Mouse (Mus musculus): ENCODE data around the gene Mcf2l. TPM values are rescaled to one million over a fixed set of nuclear protein-coding genes. Genes with fewer than 3 reads are reported as not detected.

Mcf2l gene
- total RNA-seq, 2 experiments from 2014 or later: 16.2 to 19.5 TPM

DNA sequence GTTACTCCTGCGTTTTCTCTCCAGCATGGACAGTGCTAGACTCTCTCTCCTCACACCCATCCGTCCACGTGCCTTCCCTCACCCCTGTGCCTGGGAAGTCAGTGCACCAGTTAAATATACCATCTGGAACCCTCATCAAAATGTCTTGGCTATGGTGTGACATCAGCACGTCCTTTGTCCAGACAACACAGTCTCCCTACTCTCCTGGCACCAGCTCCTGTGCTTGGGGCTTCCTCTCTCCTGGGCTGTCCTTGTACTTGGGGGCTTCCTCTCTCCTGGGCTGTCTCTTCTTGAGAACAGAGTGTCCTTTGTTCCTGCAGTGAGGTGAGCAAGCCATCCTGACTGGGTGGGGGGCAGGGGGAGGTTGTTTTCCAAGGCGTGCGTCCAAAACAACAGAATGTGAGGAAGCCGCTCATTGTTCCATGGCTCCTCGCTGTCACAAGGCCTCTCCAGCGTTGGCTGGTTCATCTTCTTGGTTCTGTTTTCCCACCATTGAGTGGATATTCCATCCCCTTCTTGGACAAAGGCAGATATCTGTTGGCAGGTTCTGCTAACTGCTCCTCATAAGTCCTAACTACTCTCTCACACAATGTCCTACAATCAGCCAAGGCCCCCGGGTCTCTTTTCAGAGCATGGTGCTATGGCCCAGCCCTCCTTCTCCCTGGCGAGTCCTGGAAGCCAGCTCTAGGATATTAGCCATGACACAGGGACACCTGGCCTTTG lies 32.2 kb downstream of the Mcf2l start:
- no peak for ATAC-seq (replicated peaks; ENCODE audit: poor library complexity, severe bottlenecking)

DNA sequence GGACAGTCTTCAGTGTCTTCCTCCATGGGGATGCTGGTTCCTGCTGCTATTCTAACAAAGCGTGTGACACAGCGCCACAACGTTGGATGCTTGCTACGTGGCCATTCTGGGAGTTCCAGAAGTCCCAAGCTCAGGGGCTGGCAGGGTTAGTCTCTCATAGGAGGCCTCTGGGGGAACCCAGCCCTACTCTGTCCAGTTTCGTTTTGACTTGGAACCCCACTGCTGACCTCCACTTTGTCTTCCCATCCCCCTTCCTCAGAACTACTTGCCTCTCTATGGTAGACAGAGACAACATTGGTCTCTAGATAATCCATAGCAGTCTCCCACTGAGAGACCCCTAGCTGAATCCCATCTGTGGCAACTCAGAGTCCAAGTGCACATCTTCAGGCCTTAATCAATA lies 33.0 kb downstream of the Mcf2l start:
- ATAC-seq (replicated peaks; ENCODE audit: poor library complexity, severe bottlenecking): no peak

DNA sequence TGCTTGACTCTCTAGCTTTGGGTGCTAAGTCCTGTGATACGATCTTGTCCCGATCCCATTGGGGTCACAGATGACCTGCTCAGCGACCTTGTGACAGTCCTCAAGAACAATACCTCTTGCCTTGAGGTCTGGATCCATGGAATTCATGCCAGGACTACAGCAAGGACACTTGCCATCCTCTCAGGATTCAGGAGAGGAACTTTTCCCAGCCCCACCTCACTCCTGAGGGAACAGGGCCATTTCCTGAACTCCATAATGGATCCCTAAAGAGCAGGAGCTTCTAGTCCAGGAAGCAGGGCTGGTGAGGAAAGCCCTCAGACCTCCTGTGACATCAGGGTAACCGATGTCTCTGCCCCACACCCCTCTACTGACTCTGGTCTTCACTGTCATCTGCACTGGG lies 34.1 kb downstream of the Mcf2l start:
- no peak for ATAC-seq (replicated peaks; ENCODE audit: poor library complexity, severe bottlenecking)

GRCm38 (mm10) chr8:12912011-12912410 lies 38.4 kb downstream of the Mcf2l start:
- ATAC-seq (replicated peaks; ENCODE audit: poor library complexity, severe bottlenecking): no peak

DNA sequence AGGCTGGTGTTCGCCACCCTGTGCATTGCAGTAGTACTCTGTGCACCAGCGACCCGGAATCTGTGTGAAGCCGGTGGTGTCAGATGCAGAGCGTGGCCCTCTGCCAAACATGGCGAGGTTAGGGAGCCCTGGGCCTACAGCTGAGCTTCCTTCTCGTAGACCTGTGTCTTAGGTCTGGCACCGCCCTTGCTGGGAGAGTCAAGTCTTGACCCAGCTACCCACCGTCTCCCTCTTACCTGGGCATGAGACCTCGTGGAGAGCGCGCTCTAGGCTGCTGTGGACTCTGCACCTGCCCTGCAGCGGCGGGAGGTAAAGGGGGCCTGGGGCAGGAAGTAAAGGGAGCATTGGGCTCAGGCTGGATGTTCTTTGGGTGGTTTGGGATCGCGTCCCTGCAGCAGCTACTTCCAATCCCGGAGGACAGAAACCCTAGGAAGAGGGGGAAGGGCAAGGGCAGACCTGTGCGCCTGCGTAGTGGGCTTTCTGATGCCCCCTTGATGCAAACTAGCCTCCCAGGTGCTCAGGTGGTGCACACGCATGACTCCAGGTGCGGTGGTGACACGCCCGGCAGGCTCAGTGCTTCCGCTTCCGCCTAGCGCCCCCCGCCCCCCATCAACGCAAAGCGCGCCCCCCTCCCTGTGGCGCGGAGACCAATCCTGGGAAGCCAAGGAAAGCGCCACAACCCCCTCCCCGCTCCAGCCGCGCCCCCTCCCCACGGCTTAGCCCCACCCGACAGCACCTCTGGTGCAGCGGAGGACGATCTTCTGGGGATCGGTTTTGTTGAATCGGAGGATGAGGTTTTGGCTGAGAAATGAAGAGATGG lies 41.8 kb downstream of the Mcf2l start:
- ATAC-seq (replicated peaks; ENCODE audit: poor library complexity, severe bottlenecking): no peak

- no peak for ATAC-seq (replicated peaks; ENCODE audit: poor library complexity, severe bottlenecking)
Measured at GRCm38 (mm10) chr8:12916156-12916900, 42.7 kb downstream of the Mcf2l start.

DNA sequence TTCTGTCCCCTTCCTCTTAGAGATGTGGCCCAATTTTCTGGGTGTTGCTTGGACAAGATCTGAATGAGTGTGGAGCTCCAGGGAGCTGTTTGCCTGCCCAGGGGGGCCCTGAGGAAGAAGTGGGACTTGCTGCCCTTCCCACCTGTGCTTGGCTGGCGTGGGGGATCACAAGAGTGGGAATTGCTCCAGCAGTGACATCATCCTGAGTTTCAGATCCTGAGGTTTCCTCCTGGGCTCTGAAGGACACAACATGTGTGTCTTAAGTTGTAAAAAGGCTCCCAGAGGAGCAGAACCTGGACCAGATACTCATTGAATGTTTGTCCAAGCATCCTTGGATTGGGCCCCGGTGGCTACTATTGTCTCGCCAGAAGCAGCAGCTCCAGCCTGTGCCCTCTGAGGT lies 43.4 kb downstream of the Mcf2l start:
- ATAC-seq (replicated peaks; ENCODE audit: poor library complexity, severe bottlenecking): no peak

GRCm38 (mm10) chr8:12917831-12918230 lies 44.2 kb downstream of the Mcf2l start:
- no peak for ATAC-seq (replicated peaks; ENCODE audit: poor library complexity, severe bottlenecking)

DNA sequence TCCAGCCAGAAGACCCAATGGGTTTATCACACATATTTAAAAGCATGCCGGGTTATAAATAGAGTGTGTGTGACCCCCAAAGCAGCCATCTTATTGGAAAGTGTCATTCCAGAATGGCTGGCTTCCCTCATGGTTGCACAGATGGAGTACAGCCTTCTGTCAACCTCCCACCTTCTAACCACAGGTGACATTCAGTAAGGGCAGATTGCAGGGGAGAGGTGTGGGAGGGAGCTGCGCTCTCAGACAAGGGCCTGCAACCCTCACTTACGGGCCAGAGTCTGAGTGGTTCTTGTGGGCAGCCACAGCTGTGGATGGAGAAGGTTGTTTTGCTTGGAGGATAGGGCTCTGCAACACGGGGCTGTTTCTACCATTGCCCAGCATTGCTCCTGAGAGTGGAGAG lies 47.0 kb downstream of the Mcf2l start:
- no peak for ATAC-seq (replicated peaks; ENCODE audit: poor library complexity, severe bottlenecking)

GRCm38 (mm10) chr8:12925051-12925450 lies 51.4 kb downstream of the Mcf2l start:
- ATAC-seq (replicated peaks; ENCODE audit: poor library complexity, severe bottlenecking): no peak

- no peak for ATAC-seq (replicated peaks; ENCODE audit: poor library complexity, severe bottlenecking)
Measured at GRCm38 (mm10) chr8:12925941-12926381, 52.4 kb downstream of the Mcf2l start.

DNA sequence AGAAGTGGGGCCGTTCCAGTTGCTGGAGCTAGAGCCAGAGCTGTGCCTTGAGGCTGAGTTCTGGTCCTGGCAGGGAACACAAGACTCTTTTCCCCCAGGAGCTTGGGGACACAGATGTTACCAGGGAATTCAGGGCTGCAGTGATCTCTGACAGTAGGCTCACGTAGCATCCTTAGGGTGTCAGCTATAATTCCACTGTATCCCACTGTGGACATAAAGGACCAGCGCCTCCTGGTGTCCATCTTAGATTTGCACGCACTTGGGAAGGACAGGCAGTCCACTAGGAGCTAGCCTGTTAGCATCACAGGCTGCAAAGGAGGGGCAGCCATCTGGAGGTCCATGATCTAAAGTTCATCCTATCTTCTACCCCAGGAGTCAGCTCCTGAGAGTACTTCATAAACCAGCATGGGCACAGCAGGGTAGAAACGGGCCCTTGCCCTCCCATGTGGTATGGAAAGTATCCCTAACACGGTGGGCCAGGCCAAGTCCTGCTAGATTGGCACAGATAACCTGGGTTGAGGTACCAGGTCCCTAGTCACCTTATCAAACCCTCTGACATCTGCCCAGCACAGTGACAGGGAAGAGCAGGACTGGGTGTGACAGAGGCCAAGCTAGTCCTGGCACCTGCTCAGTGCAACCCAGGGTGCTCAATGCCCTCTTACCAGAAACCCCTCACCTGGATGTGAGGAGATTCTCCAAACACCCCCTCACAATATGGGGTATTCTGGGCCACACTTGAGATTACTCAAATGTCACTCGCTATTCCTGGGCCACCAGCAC lies 53.8 kb downstream of the Mcf2l start:
- peak; percentile 49 for ATAC-seq (replicated peaks; ENCODE audit: poor library complexity, severe bottlenecking)

DNA sequence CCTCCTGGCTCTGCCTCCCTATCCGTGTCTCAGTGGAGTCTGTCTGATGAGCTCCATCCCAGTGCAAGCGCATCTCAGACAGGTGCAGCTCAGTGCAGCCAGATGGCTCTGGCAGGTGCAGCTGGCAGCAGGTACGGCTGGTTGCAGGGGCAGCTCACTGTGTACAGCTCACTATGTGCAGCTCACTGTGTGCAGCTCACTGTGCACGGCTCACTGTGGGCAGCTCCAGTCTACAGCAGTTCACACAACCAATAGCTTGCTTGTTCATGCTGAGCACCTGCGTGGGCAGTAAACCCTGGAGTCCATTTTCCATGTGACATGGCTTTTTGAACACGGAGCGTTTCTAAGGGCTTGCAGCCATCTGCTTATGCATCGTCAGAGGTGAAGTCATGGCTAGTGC lies 54.4 kb downstream of the Mcf2l start:
- no peak for ATAC-seq (replicated peaks; ENCODE audit: poor library complexity, severe bottlenecking)

DNA sequence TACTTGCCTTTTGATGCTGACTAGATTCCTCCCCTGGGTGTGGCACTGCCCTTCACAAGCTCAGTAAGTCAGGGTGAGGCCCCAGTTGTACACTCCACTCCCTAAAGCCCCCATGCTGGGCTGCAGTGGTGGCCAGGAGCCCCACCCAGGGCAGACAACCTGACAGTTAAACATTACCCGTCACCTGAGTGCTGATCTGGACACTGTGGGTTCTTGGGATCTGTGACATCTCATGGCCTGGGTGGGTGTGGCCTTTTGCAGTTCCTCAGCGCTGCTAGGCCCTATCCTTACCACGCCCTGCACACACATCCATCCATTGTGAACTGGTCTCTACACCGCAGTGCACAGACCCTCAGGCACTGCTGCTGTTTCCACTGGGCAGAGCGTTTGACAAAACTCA lies 55.3 kb downstream of the Mcf2l start:
- ATAC-seq (replicated peaks; ENCODE audit: poor library complexity, severe bottlenecking): no peak

GRCm38 (mm10) chr8:12930290-12930689 lies 56.7 kb downstream of the Mcf2l start:
- no peak for ATAC-seq (replicated peaks; ENCODE audit: poor library complexity, severe bottlenecking)

- peak; percentile 58 for ATAC-seq (replicated peaks; ENCODE audit: poor library complexity, severe bottlenecking)
Measured at GRCm38 (mm10) chr8:12931426-12931825, 57.8 kb downstream of the Mcf2l start.

DNA sequence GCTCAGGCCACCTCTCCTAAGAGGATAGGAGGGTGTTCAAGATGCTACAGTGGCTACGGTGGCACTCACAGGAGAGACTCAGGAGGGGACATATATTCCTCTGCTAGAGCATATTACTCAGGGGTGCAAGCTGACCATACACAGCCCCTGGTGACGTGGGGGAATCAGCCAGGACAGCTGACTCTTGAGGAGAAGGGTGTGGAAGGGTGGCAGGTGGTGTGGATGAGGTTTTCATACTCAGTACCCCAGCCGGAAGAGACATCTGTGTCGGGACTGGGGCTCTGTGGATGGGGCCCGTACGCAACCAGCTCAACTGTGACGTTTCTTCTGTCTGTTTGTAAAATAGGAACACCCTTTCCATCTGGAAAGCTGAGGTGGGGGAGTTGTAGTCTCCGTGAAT lies 58.9 kb downstream of the Mcf2l start:
- no peak for ATAC-seq (replicated peaks; ENCODE audit: poor library complexity, severe bottlenecking)

DNA sequence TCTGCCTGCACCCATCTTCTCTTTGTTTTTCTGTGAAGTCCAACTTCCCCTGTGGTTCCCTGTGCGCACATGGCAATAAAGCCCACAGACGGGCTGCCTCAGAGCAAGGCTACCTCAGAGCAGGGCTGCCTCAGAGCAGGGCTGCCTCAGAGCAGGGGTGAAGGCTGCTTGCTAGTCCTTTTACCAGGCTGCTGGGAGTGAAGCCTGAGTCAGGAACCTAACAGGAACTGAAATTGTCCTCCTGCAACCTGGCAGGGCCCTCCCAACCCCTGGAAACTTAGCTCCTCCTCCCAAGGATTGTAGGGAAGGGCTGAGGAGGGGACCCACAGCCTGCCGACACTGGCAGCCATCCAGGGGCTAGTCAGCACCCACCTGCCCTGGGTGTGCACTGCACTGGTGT lies 60.2 kb downstream of the Mcf2l start:
- peak; percentile 73 for ATAC-seq (replicated peaks; ENCODE audit: poor library complexity, severe bottlenecking)

GRCm38 (mm10) chr8:12934453-12935043 lies 60.9 kb downstream of the Mcf2l start:
- no peak for ATAC-seq (replicated peaks; ENCODE audit: poor library complexity, severe bottlenecking)

GRCm38 (mm10) chr8:12940549-12940948 lies 66.9 kb downstream of the Mcf2l start:
- ATAC-seq (replicated peaks; ENCODE audit: poor library complexity, severe bottlenecking): no peak
